Mouse (Mus musculus): ENCODE results near the gene Tmem25.

The Tmem25 gene

DNA sequence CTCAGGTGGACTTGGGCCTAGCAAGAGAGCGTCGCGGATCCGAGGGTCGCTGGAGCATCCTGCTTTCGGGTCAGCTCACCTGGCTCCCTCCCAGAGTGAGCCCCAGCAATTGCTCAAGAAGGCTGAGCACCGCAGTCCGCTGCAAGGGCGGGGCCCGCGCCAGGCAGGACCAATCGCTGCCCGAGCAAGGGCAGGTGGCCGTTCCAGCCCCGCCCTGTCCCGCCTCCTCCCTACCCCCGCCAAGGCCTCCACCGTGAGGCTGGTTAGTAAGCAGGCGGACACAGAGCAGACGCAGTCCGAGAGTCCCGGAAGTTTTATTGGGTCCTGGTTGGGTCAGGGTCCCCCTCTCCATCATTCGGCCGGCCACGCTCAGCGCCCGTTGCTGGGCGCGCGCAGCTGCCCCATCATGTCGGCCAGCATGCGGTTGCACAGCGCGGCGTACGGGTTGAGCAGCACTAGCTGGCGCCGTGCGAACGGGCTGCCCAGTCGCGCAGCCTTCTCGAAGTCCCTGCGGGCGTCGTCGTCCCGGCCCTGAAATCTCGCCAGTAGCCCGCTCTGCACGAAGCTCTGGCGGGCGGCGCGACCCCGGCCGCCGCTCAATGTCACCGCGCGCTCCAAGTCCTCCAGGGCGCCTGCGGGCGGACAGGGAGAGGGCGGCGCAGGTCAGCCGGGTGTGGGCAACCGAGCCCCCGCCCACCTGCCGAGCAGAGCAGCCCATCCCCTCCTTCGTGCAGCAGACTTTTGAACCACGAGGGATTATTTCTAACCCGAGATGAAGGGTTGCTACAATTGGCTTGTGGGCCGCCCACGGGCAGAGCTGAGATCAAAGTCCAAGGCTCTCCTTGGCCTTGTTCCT lies at the start of gene Tmem25:
Tmem25 (minus strand) TSS at position 206 of the 856 bp plus-strand sequence.
- DNase-seq (ENCODE audit: low spot score) = peak; percentile 43

DNA sequence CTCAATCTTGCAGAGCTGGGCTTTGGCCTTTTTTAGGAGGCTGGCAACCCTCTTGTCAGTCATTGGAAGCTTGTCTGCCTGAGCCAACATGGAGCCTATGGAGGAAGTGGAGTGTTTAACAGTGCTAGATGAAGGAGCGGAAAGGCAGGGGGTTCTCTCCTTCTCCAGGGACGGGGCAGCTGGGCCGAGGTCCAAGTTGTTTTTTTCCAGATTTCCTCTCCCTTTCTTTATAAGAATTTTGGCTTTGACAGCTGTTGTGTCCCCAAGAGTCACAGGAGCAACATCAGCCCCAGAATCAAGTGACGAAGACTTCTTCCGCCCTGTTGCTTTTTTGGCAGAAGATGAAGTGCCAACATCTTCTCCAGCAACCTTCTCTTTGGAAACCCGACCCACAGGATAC lies 48.3 kb upstream of the Tmem25 start:
- DNase-seq (ENCODE audit: low spot score) = no peak

DNA sequence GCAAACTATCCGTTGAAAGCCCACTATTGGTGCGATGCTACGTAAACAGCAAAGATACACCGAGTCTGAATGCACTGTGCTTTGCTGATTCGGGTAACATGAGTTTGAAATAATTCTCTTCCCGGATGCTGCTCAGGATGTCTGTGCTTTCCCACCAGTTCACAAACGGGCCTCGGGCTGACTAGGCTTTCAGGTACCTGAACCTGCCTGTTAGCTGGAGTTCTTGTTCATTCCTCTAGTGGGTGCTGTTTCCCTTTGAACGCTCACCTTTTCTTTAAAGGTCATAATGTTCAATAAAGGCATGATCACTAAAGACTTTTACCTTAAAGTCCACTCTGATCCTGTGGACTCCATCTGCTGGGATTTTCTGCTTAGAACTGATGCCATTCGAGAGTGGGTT lies 42.1 kb upstream of the Tmem25 start:
- DNase-seq (ENCODE audit: low spot score) = peak; percentile 56

DNA sequence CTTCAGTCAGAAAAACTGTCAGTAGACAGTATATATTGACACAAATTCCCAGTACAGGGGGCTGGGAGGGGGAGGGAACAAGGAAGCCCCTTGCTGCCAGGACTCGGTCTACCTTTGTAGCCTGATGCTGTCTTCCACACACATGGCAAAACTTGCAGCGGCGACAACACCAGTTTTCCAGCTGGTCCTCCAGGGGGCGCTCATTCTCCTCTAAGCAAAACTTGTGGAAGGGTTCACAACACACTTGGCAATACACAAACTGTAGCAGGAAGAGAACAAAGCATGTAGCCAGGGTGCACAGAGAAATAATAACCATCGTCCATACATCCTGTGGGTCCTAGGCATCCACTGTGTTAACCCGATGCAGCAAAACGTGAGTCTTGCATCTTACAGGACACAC lies 37.3 kb upstream of the Tmem25 start:
- DNase-seq (ENCODE audit: low spot score) = peak; percentile 78

DNA sequence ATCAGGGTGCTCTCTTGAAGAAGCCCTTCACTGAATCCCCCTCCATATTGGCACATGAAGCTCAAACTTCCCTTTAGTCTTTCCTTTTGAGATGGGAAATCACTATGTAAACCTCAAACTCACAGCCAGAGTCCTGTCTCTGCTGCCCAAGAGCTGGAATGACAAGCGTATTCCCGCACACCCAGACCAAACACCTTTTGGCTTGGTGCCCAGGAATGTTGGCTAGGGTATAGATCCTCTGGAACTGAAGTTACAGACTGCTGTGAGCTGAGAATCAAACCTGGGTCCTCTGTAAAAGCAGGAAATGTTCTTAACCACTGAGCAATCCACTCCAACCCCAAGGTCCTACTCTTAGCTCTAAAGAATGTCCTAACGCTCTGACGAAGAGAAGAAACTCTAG lies 33.2 kb upstream of the Tmem25 start:
- no peak for DNase-seq (ENCODE audit: low spot score)

DNA sequence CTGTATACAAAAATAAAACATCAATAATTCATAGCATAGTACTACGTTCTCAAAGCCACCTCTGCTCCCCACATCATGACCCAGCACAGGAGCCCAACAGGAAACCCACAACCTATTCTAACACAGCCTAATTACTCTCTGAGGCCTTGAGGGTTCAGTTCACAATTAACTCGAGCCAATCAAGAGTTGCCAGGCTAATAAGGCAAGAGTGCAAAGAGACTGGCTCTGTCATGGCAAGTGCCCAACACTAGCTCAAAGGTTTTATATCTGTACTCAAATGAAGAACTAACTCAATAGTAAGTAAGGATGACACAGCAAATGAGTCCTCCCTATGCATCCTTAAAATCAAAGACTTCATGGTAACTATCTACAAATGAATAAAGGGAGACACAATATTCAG lies 31.4 kb upstream of the Tmem25 start:
- DNase-seq (ENCODE audit: low spot score) = no peak

DNA sequence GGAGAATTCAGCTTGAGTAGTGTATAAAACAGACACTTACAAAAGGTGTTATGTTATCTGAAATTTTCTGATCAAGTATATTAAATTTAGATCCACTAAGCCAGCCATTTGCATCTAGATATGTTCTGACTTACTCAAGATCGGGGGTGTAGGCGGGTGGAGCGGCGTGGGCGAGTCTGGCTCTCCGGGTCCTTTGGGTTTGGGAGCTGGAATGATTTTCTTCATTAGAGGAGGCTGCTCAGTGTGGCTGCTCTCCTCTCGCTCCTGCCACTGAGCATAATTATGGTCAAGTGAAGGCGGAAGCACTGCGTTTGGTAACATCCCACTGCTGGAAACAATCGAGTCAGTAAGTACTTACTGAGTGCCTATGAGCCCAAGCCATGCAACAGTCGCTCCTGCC lies 29.8 kb upstream of the Tmem25 start:
- no peak for DNase-seq (ENCODE audit: low spot score)

DNA sequence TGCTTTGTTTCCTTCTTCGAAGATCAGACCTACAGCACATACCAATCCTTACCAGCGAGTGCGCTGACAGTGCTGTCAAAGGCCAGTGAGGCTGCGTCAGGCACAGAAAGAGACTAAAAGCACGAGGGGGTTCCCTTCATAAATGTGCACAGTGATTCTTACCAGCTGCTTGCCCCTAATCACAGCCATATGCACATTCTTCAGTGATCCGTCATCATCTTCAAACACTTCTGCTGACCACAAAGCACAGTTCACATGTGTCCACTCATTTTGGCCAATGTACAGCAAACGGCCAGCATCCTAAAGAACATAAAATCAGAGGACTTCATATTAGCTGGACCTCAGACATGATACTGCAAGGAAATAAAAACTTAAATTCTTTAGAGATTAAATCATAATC lies 27.6 kb upstream of the Tmem25 start:
- DNase-seq (ENCODE audit: low spot score) = no peak

DNA sequence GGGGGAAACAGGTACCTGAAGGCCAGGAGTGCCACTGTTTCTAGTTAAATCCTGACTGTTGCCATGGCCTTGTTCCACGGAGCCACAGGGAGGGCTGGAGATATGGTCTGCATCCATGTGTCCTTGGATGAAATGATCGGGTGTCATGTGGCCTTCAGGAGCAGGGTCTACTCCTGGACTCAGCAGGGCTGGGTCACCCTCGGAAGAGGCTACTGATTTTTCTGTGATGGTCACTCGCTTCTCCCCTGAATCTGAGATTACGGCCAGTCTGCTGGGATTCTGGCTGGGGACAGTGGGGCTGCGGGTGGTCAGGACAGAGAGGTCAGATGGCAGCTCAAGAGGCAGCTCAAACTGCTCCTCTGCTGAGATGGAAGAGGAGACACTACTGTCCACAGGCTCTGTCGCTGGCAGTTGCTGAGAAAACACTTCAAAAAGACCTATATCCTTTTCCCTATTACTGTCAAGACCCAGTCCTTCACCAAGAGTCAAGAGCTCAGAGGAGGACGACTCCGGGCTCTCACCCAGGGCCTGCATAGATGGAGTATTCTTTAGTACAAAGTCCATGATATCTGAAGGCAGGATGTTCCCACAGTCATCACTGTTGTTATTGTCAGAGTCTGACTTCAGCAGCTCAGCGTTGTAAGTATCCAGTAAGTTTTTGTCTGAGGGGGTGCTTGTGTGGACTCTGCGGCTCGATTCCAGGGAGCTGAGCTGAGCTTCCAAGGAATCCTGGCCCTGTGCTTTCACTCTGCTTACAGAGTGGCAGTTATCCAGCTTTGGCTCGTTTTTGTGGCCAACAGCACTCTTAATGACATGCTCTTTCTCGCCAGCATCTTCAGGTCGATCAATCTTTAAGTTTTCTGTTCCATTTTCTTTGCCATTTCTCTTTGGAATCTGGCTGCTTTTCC lies 21.1 kb upstream of the Tmem25 start:
- no peak for DNase-seq (ENCODE audit: low spot score)

DNA sequence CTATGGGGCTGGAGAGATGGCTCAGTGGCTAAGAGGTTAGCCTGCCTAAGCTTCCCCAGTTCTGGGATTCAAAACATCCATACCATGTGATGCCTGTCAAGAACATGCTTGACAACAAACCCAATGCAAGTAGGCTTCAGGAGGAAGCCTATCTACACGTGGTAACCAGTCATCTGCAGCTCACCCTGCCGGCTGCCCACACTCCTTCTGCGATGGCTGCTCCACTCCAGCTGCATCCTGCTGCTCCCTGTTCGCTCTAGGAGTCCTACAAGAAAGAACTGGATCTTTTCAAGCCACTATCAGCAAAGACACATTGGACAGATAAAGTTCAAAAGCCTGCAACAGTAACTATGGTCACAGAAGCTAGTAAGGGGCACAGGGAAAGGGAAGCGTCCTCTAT lies 18.4 kb upstream of the Tmem25 start:
- no peak for DNase-seq (ENCODE audit: low spot score)

DNA sequence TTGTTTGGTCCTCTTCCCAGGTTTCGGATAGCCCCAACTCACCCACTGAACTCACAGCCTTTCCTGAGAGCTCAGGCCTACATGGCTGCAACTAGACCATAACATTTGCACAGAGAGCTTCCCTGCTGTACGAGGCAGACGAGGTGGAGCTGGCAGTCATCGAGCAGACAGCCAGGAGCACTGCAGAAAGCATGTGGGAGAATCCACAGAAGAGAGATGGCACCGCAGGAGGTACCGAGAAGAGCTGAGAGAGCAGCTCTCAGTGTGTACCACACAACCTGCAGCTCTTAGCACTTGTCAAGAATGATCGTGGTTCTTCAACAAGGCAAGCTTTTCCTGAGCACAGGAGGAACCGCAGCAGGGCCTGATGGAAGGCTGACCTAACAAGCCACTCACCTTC lies 15.1 kb upstream of the Tmem25 start:
- no peak for DNase-seq (ENCODE audit: low spot score)

DNA sequence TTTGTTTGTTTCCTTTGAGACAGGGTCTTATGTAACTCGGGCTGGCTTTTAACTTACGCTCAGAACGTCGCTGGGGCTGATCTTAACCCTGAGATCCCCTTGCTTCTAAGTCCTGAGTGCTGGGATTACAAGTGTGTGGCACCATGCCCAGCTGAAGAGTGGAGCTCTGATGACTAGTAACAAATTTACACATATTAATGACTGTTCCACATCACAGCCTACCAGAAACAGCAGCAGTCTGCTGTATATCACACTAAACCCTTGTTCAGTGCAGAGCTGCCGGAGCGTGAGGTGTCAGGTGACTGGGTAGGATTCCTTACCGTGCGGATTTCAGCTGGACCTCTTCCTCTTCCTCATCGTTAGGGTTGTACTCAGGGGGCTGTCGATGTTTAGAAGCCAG lies 11.2 kb upstream of the Tmem25 start:
- DNase-seq (ENCODE audit: low spot score) = no peak

DNA sequence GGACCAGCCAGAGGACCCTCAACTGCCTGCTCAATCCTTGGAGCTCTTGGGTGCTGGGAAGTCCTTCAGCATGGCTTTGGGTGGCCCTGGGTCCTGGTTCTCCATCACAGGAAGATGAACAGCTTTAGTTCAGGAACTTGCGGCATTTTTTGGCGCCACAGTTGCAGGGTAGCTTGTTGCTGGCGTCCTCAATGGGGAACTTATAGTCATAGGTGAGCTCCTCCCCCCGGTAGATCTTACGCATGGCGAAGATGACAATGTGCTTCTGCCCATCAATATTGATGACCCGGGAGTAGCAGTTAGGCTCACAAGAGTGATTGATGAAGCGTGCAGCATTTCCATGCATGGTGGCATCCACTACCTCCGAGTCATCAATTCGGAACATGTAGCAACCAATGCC lies 8.7 kb upstream of the Tmem25 start:
- DNase-seq (ENCODE audit: low spot score) = no peak

DNA sequence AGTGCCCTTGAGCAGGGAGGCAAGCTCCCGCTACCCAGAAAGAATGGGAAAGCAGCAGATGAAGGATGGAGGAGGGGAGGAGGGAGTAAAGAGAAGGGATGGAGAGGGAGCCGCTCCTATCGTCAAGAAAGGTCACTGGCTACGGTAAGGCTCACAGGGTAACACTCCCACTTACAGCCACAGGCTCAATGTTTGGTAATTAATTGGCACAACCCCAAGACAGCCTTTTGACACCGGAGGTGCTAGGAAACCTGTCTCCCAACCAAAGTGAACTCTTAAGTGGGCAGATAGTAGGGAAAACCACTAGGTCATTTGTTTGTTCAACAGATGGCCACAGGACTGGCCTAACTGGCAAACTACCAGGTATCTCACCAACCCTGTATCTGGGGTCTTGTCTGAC lies 8.0 kb upstream of the Tmem25 start:
- DNase-seq (ENCODE audit: low spot score) = no peak

DNA sequence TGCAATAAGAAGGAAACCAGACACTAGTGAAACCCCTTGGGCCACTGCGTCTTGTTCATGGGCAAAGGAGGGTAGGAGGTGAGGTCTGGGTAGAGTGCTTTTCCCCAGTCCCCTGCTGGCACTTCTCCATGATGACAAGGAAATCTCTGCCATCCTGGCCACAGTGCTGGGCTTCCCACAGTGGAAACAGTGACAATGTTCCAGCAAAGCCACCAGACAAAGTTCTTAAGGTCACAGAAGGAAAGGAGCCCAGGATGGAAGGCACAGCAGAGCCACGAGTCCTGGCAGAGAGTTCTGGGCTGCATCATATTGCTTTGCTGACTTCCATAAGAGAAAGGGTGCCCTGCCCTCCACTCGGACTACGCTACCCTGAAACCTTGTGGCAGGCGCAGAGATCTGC lies 6.4 kb upstream of the Tmem25 start:
- no peak for DNase-seq (ENCODE audit: low spot score)

DNA sequence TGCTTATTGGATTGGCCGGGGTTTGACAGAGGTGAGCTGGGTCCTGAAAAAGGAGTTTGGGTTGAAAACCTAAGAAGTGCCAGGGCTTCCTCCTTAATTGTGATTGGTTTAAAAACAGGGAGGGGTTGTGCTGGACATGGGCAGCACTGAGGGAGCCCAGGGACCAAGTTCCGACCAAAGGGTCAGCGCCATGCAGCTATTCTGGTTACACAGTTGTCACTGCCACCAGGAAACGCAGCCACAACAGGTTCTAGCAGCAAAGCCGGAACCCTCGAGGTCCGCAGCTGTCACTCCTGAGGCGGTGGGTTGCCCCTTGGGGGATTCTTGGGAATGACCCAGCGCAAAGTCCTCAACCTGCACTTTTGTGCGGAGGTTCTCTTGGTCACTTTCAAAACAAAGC lies 5.6 kb upstream of the Tmem25 start:
- DNase-seq (ENCODE audit: low spot score) = no peak

DNA sequence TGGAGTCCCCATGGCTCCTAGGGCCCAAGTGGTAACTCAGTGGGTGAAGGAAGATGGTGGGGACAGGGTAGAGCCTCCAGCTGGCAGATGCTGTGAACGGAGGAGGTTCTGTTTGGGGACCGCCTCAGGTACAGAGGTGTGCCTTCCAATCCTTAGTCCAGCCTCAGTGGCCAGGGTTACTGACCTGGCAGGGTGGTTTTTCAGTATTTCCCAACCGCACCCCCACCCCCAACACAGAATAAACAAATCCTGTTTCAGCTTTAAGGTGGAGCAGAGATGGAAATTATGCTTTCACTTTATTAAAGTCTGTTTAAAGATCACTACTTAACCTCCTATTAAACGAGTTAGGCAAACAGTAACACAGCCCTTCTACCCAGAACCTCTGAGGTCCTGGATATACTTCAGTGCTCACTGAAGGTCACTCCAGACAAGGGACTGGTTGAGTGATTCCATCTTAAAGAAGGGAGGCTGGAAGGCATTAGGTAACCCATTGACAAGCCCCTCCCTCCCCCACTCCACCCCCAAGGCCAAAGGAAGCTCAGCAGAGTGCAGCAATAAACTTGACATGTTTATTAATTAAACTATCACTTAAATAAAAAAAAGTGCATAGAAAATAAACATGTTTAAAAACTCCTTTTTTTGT lies 3.8 kb upstream of the Tmem25 start, which contains the start of gene Ttc36:
Ttc36 (minus strand) TSS at position 265 of the 643 bp plus-strand sequence.
- no peak for DNase-seq (ENCODE audit: low spot score)

DNA sequence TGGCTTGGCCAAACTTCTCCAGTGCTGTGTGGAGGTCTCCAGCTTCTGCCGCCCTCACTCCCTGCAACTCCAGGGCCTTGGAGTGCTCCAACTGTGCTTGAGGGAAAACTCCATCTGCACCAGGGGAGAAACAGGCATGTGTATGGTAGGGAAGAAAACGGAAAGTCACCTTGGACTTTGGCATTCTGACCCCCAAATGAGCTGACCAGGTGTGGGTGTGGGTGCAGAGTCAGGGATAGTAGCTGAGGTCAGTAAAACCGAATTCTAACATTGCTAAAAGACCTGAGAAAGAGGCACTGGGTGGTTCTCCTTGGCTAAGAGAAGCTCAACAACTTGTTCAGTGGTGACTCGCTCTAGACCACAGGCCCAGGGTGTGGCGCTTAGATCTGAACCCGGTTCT lies 2.6 kb upstream of the Tmem25 start:
- DNase-seq (ENCODE audit: low spot score) = no peak

DNA sequence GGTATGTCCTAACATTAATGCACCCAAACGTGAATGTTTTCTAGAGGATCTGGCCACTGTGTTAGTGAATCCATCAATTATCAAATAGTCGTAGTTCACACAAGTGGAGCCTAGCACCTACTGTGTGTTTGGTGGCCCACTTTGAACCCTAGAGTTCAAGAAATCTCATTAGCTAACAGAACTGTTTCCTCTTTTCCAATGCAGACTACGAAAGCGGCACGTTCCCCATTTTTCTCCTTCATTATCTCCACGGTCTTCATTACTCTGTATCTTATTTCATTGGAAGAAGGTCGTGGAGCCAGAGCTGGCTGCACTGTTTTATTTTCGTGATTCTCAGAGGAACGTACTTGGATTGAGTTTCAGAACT lies 834 bp upstream of the Tmem25 start:
- DNase-seq (ENCODE audit: low spot score) = no peak

DNA sequence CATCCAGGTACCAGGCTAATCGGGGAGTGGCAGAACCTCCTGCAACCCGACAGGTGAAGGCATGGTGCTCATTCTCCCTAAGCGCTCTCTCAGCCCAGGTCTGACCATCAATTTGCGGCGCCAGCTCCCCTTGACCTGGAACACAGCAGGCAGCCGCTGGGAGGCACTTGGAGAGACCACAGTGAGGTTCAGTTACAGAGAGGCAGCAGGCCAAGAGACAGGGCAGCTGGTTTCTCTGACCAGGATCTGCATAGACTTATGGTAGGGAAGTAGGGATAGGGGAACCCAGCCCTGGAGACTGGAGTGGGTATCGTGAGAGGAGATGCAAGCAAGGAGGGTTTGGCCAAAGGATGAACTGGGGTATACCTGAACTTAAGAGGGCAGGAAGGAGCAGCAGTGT lies 809 bp downstream of the Tmem25 start:
- DNase-seq (ENCODE audit: low spot score) = no peak

DNA sequence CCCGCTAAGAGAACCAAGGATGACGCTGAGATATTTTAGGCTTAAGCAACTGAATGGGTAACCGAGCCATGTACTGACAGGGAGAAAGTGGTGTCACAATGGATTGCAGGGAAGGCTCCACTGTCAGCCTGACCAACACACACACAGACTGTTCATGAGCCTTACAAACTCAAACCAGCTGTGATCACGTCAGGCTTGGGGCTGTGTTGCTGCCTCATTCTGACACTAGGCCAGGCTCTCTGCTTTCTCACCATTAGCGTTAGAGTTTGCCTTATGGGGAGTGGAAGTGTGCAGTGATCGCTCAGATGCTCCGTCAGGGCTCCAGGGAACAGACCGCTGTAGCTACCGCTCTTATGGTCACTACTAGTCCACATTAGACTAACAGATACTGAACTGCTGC lies 6.3 kb downstream of the Tmem25 start:
- no peak for DNase-seq (ENCODE audit: low spot score)

DNA sequence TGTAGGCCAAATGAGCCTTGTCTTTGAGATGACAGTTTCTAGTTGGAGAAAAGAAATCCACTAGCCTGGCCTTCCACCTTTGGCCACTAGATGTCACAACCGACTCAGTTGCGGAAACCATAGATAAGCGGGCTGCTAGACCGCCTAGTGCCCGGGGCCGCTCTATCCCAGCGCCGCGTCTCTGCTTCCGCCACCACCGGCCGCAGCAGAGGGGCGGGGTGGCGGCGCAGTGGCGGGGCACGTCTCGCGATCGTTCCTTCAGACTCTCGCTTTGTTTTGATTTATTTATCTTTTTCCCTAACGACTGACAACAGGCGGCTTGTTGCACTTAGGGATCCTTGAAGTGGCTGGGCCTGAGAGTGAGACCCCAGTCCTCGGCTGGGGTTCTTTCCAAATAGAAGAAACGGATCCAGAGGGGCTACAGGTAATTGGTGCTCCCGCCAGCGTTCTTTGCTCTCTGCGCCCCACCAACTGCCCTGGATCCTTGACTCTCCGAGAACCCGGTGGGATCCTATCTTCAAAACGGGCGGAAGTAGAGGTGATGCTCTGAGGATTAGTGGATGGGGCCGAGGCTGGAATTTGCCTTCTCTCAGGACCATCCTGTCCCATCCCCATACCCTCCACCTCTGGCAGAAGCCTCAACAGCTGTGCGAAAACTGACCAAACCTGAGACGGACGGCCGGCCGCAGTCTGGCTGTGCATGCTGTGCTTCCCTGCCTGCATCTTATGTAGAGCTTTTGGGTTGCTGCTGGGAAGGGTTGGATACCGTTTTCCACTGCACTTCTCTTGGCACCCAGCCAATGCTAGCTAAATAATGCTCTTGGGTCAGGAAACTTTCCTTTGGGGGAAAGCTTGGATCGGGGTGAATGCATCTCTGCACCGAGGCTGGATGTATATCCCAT lies 26.1 kb downstream of the Tmem25 start:
- DNase-seq (ENCODE audit: low spot score) = peak; percentile 96

Measured in T-cell, adult 2 months (primary cell).